Mouse (Mus musculus) lung, postnatal 0 days (tissue): ENCODE results near the gene Ankrd6. TPM values are rescaled to one million over a fixed set of nuclear protein-coding genes. Genes with fewer than 3 reads are reported as not detected.

Experiments used
- ATAC-seq: fragments of 200-750 bp; cut with Nextera tagmentation; 2 replicates; pipeline ENCODE4 v1.8.0; 2017; ENCODE audit warnings: moderate library complexity
- DNase-seq: peaks from one replicate; pipeline ENCODE4 v3.0.0-alpha.2; 2016; ENCODE audit warnings: low spot score
- H3K27ac ChIP-seq: fragments of 300-500 bp; sonication (generic); 2 replicates; pipeline ENCODE4 v1.5.1; 2014; ENCODE audit warnings: antibody characterized with exemption, mild to moderate bottlenecking, low read length, mixed read lengths
- H3K27me3 ChIP-seq: fragments of 300-500 bp; sonication (generic); replicated peaks from 2 replicates; pipeline ENCODE4 v1.6.1; 2014; ENCODE audit warnings: low read length, mixed read lengths; ENCODE audit not compliant: insufficient read depth
- H3K36me3 ChIP-seq: fragments of 300-500 bp; sonication (generic); 2 replicates; pipeline ENCODE4 v1.6.1; 2014; ENCODE audit warnings: low read length, mixed read lengths; ENCODE audit not compliant: insufficient read depth
- H3K4me1 ChIP-seq: fragments of 300-500 bp; sonication (generic); 2 replicates; pipeline ENCODE4 v1.6.1; 2014; ENCODE audit warnings: antibody characterized with exemption, low read depth, low read length, mixed read lengths; ENCODE audit not compliant: insufficient read depth
- H3K4me2 ChIP-seq: fragments of 300-500 bp; sonication (generic); replicated peaks from 2 replicates; pipeline ENCODE4 v1.6.1; 2014; ENCODE audit warnings: low read depth, mild to moderate bottlenecking, low read length, moderate library complexity, mixed read lengths
- H3K4me3 ChIP-seq: fragments of 300-500 bp; sonication (generic); 2 replicates; pipeline ENCODE4 v1.5.1; 2014; ENCODE audit warnings: low read depth, low read length
- H3K9ac ChIP-seq: fragments of 300-500 bp; sonication (generic); replicated peaks from 2 replicates; pipeline ENCODE4 v1.6.1; 2014; ENCODE audit warnings: low read depth, mild to moderate bottlenecking
- H3K9me3 ChIP-seq: fragments of 300-500 bp; sonication (generic); 2 replicates; pipeline ENCODE4 v1.6.1; 2016; ENCODE audit warnings: low read length, mixed read lengths
- CTCF ChIP-seq: IDR thresholded peaks from 2 replicates; pipeline ENCODE4 v1.5.1; 2016; ENCODE audit warnings: antibody characterized with exemption, mild to moderate bottlenecking
- EP300 ChIP-seq: IDR thresholded peaks from 2 replicates; pipeline ENCODE4 v1.6.1; 2016; ENCODE audit warnings: antibody characterized with exemption, mild to moderate bottlenecking, control low read depth
- WGBS: fragments of 180-500 bp; shearing (Covaris S2); extraction: QIAGEN DNeasy Blood & Tissue Kit; methylation state at CpG from one replicate; pipeline ENCODE4 v1.1.7; 2014; 5-methylcytosine and 5-hydroxymethylcytosine counted together
- polyA plus RNA-seq: library from polyadenylated mRNA; unstranded; fragments of >200 nt; fragmentation: Nextera tagmentation; extraction: Ambion mirVana; gene quantifications from 2 replicates; pipeline ENCODE4 v1.2.1, GENCODE M21; 2015

The Ankrd6 gene
- polyA plus RNA-seq, 1 experiment from 2014 or later, result 1.2 TPM

DNA sequence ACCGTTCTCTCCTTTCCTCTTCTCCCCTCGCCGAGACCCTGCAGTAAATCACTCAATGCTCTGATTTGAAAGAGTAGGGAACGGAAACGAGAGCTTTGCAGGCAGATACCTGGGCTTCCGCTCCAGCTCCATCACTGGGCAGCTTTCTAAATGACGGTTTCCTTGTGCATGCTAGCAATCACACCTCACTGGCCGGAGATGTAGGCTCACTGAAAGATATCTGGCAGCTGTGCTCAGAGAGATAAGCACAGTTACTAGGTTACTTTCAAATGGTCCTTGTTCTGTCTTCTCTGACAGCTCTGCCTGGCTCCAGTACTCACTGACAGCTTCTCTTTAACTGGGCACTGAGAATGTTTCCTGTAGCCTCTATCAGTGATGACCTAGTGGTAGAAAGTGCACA lies 81.8 kb downstream of the Ankrd6 start:
- H3K27ac ChIP-seq, result no peak overlapping the region
- DNase-seq (no peak), ATAC-seq (no peak)
- H3K36me3 ChIP-seq, result no peaks in the 10 kb centered on the region
- TF ChIP-seq EP300 (no peak), CTCF (no peak)
- H3K9me3 ChIP-seq, result no peaks in the 10 kb centered on the region
- H3K4me3 ChIP-seq, result no peak overlapping the region
- H3K4me2 ChIP-seq, result no peak overlapping the region
- no peak overlapping the region for H3K9ac ChIP-seq
- 22% methylated on average over 8 of the region's 8 CpGs for WGBS
- no peaks in the 10 kb centered on the region for H3K4me1 ChIP-seq
- H3K27me3 ChIP-seq, result no peaks in the 10 kb centered on the region

DNA sequence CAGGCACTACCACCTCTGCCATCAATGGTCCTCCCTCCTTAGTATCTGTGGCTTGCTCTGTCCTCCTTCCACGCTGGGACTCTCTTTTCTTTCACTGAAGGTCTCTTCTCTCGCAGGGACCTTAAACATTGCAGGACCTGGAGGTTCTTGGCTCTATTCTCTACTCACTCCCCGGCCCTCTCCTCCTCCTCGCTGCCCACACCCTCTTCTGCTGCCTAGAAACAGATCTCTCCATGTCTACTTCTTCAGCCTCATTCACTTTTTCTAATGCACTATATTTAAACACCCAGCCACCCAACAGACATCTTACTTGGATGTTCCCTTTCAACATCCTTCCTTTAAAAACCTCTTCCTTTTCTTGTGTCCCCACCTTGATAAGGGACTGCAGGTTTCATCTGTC lies 82.2 kb downstream of the Ankrd6 start:
- no peaks in the 10 kb centered on the region for H3K36me3 ChIP-seq
- H3K9me3 ChIP-seq, result no peaks in the 10 kb centered on the region
- DNase-seq, result no peak
- no peak overlapping the region for H3K4me2 ChIP-seq
- no peaks in the 10 kb centered on the region for H3K4me1 ChIP-seq
- H3K27me3 ChIP-seq, result no peaks in the 10 kb centered on the region
- WGBS, result 65% methylated on average over 4 of the region's 4 CpGs
- H3K27ac ChIP-seq, result no peak overlapping the region
- TF ChIP-seq EP300, result no peak
- TF ChIP-seq CTCF, result no peak
- ATAC-seq, result no peak
- H3K9ac ChIP-seq, result no peak overlapping the region
- no peak overlapping the region for H3K4me3 ChIP-seq

DNA sequence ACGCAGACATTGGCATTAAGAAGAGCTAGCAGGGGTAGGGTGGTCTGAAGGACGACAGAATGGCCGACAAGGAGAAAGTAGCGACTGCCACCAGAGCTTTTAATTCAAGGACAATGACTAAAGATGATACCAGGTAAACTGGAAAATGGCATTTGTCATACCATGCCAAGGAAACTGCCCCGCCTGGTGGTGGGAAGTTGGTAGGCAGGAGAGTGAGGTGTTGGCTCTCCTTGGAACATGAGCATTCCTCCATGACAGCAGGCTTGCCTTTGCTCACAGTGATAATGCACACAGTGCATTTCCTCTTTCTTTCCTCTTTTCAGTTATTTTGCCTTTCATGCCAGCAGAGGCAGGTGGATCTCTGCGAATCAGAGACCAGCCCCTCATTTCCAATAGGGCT lies 83.2 kb downstream of the Ankrd6 start:
- H3K27me3 ChIP-seq, result no peaks in the 10 kb centered on the region
- DNase-seq, result no peak
- H3K9ac ChIP-seq, result no peak overlapping the region
- TF ChIP-seq EP300, result no peak
- peak; percentile 32; the same call in 1 of the 2 replicates for TF ChIP-seq CTCF
- no peak overlapping the region for H3K4me3 ChIP-seq
- H3K4me2 ChIP-seq, result no peak overlapping the region
- H3K4me1 ChIP-seq, result no peaks in the 10 kb centered on the region
- ATAC-seq, result no peak
- no peaks in the 10 kb centered on the region for H3K9me3 ChIP-seq
- H3K27ac ChIP-seq, result no peak overlapping the region
- H3K36me3 ChIP-seq, result no peaks in the 10 kb centered on the region
- 78% methylated on average over 6 of the region's 6 CpGs for WGBS

DNA sequence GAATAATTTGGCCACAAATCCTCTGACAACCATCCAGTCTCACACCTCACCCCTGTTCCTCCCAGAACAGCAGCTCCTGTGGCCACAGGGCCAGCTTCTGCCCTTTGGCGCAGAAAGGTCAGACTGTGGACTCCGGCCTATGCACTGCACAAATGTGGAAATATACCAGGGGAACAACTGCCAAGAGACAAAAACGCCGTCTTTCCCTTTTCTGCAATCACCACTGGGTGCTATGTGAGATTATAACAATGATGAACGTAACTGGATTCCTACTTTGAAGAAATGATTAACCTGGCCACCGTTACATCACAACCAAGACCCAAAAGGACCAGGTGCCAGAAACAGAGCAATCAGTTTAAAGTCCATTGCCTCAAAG lies 85.8 kb downstream of the Ankrd6 start:
- no peak for ATAC-seq
- Histone ChIP-seq H3K4me1 (no peaks in the 10 kb centered on the region), H3K27ac (no peak overlapping the region), H3K4me3 (no peak overlapping the region), H3K9me3 (no peaks in the 10 kb centered on the region), H3K9ac (no peak overlapping the region), H3K27me3 (no peaks in the 10 kb centered on the region), H3K4me2 (no peak overlapping the region), H3K36me3 (no peaks in the 10 kb centered on the region)
- TF ChIP-seq EP300, result no peak
- no peak for TF ChIP-seq CTCF
- DNase-seq, result no peak
- 82% methylated on average over 6 of the region's 6 CpGs for WGBS

DNA sequence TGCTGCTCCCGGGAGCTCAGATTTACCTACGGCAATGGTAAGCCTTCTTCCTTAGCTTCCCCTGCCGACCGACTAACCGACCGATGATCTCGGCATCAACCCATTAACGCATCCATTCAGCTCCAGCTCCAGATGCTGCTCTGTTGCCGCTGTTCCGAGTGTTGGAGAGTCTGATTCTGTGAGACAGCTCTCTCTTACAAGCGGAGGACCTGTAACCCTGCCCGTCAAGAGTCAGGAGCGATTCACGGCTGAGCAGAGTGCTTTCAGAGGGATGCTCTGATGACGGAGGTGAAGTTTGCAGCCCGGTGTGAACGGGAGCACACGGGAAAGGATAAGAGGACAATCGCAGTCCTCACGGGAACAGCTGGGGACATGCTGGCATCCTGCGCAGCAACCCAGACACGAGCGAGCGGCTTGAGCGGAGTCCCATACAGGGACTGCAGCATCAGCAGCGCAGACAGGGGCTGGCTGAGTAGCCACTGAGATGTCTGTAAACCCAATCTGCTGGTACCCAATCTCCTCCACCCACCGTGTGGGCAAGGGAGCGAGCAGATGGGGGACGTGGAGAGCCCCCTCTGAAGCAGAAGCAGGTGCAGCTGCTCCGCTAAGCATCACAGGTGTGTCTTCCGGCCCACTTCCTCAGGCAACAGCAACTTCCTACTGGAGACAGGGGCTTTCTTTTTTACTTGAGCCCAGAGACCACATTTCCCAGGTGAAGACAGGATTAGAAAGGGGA lies 86.3 kb downstream of the Ankrd6 start:
- no peaks in the 10 kb centered on the region for H3K9me3 ChIP-seq
- H3K27ac ChIP-seq, result no peak overlapping the region
- TF ChIP-seq CTCF, result no peak
- TF ChIP-seq EP300, result no peak
- no peak for ATAC-seq
- no peak for DNase-seq
- no peak overlapping the region for H3K4me3 ChIP-seq
- 50% methylated on average over 31 of the region's 31 CpGs for whole genome bisulfite sequencing
- no peak overlapping the region for H3K9ac ChIP-seq
- H3K4me1 ChIP-seq, result no peaks in the 10 kb centered on the region
- no peaks in the 10 kb centered on the region for H3K27me3 ChIP-seq
- H3K4me2 ChIP-seq, result no peak overlapping the region
- no peaks in the 10 kb centered on the region for H3K36me3 ChIP-seq

DNA sequence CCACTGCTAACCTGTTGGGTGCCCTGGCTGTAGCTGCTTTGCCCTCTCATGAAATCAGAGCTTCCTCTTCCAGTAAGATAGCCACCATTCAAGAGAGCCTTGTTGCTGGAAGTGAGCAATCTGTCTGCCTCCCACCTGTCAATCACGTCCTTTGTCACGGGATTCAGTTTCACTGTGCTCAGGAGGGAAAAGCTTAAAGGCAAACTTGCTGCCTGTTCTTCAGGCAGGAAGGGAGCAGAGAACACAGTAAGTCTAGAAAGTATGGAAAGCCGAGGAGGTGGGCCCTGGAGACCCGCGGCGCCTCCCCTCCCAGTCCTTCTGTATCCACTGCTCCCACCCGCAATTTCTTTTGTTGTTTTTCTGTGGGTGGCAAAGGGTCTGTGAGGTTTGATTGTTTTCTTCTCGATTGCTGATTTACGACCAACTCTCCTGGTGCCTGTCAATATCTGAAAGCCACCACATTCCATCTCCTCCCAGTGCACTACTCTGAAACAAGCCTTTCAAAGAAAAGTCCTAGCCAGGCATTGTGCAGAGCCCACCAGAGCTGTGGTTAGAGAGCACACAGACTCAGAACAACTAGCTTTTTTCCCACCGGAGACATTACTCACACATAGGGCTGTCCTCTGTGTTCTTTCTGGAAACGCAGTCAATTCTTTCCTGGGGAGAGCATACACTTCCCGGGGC lies 87.1 kb downstream of the Ankrd6 start:
- 36% methylated on average over 12 of the region's 12 CpGs for WGBS
- H3K9ac ChIP-seq, result no peak overlapping the region

More for the DNA sequence above, 87.1 kb downstream of the Ankrd6 start:
- no peak for DNase-seq
- H3K4me3 ChIP-seq, result no peak overlapping the region
- no peaks in the 10 kb centered on the region for H3K27me3 ChIP-seq
- no peaks in the 10 kb centered on the region for H3K9me3 ChIP-seq
- H3K36me3 ChIP-seq, result no peaks in the 10 kb centered on the region
- no peak for ATAC-seq
- H3K4me1 ChIP-seq, result no peaks in the 10 kb centered on the region
- TF ChIP-seq EP300, result no peak
- H3K27ac ChIP-seq, result no peak overlapping the region
- H3K4me2 ChIP-seq, result no peak overlapping the region
